Mouse (Mus musculus) embryonic facial prominence, embryonic 15.5 days (tissue): ENCODE measurements around the gene Traf2. TPM values are rescaled to one million over a fixed set of nuclear protein-coding genes. Genes with fewer than 3 reads are reported as not detected.

ENCODE experiments used
- ATAC-seq: fragments of 200-750 bp; cut with Nextera tagmentation; 2 replicates; pipeline ENCODE4 v1.8.0; 2017; ENCODE audit warnings: low read depth, moderate TSS enrichment; ENCODE audit not compliant: insufficient number of reproducible peaks, low FRiP score, low TSS enrichment
- H3K27ac ChIP-seq: fragments of 300-500 bp; sonication (generic); replicated peaks from 2 replicates; pipeline ENCODE4 v1.5.1; 2015; ENCODE audit warnings: mild to moderate bottlenecking, inconsistent platforms
- H3K27me3 ChIP-seq: fragments of 300-500 bp; sonication (generic); 2 replicates; pipeline ENCODE4 v1.6.1; 2015; ENCODE audit warnings: inconsistent platforms
- H3K36me3 ChIP-seq: fragments of 300-500 bp; sonication (generic); 2 replicates; pipeline ENCODE4 v1.6.1; 2015; ENCODE audit warnings: mild to moderate bottlenecking, inconsistent platforms
- H3K4me1 ChIP-seq: fragments of 300-500 bp; sonication (generic); 2 replicates; pipeline ENCODE4 v1.6.1; 2015; ENCODE audit warnings: inconsistent platforms
- H3K4me2 ChIP-seq: fragments of 300-500 bp; sonication (generic); replicated peaks from 2 replicates; pipeline ENCODE4 v1.6.1; 2015; ENCODE audit warnings: mild to moderate bottlenecking, inconsistent platforms
- H3K4me3 ChIP-seq: fragments of 300-500 bp; sonication (generic); replicated peaks from 2 replicates; pipeline ENCODE4 v1.5.1; 2015; ENCODE audit warnings: mild to moderate bottlenecking, inconsistent platforms
- H3K9ac ChIP-seq: fragments of 300-500 bp; sonication (generic); 2 replicates; pipeline ENCODE4 v1.6.1; 2015; ENCODE audit warnings: inconsistent platforms
- H3K9me3 ChIP-seq: fragments of 300-500 bp; sonication (generic); replicated peaks from 2 replicates; pipeline ENCODE4 v1.6.1; 2016; ENCODE audit warnings: inconsistent platforms
- WGBS: fragments of 180-500 bp; shearing (Covaris S2); methylation state at CpG from one replicate; pipeline ENCODE4 v1.1.7; 2015; 5-methylcytosine and 5-hydroxymethylcytosine counted together
- polyA plus RNA-seq: library from polyadenylated mRNA; unstranded; fragments of >200 nt; fragmentation: Nextera tagmentation; extraction: Ambion mirVana; gene quantifications from 2 replicates; pipeline ENCODE4 v1.2.1, GENCODE M21; 2015

Traf2 gene
- polyA plus RNA-seq, 1 experiment from 2014 or later = 36.2 TPM

- ATAC-seq = no peak
- Histone ChIP-seq H3K4me1 (peaks cover 20% of the 10 kb centered on the region), H3K4me2 (peak within 1 kb of the TSS; percentile 92), H3K27me3 (no peaks in the 10 kb centered on the region), H3K9ac (peak within 1 kb of the TSS; percentile 99), H3K27ac (peak within 1 kb of the TSS; percentile 78), H3K9me3 (no peaks in the 10 kb centered on the region), H3K36me3 (peaks cover 29% of the 10 kb centered on the region), H3K4me3 (peak within 1 kb of the TSS; percentile 83)
- 76% methylated on average over 20 of the region's 20 CpGs for whole genome bisulfite sequencing
Measured at GRCm38 (mm10) chr2:25501593-25502486, 44.9 kb downstream of the Traf2 start, which contains the start of gene C8g. Gene C8g (minus strand): TSS chr2:25501719.

- H3K9me3 ChIP-seq = no peaks in the 10 kb centered on the region
- H3K27ac ChIP-seq = peak within 1 kb of the TSS; percentile 78
- H3K4me1 ChIP-seq = peaks cover 20% of the 10 kb centered on the region
- H3K27me3 ChIP-seq = no peaks in the 10 kb centered on the region
- peaks cover 29% of the 10 kb centered on the region for H3K36me3 ChIP-seq
- peak; percentile 89 for ATAC-seq
- under 1% methylated on average over 37 of the region's 44 CpGs for WGBS
- peak within 1 kb of the TSS; percentile 99 for H3K9ac ChIP-seq
- peak within 1 kb of the TSS; percentile 83 for H3K4me3 ChIP-seq
- peak within 1 kb of the TSS; percentile 92 for H3K4me2 ChIP-seq
Measured at GRCm38 (mm10) chr2:25500576-25501405, 45.9 kb downstream of the Traf2 start, which contains the start of gene Fbxw5. Gene Fbxw5 (plus strand): TSS chr2:25500750.

GRCm38 (mm10) chr2:25500071-25500575, 46.6 kb downstream of the Traf2 start:
- H3K9ac ChIP-seq = peak overlapping the region; percentile 48; the same call in 1 of the 2 replicates
- no peaks in the 10 kb centered on the region for H3K9me3 ChIP-seq
- peaks cover 20% of the 10 kb centered on the region for H3K4me1 ChIP-seq
- no peak overlapping the region; the same call in 1 of the 2 replicates for H3K27ac ChIP-seq
- H3K27me3 ChIP-seq = no peaks in the 10 kb centered on the region
- peak overlapping the region; percentile 83 for H3K4me3 ChIP-seq
- peak overlapping the region; percentile 64 for H3K4me2 ChIP-seq
- WGBS = 64% methylated on average over 6 of the region's 6 CpGs
- no peak for ATAC-seq
- peaks cover 24% of the 10 kb centered on the region for H3K36me3 ChIP-seq

DNA sequence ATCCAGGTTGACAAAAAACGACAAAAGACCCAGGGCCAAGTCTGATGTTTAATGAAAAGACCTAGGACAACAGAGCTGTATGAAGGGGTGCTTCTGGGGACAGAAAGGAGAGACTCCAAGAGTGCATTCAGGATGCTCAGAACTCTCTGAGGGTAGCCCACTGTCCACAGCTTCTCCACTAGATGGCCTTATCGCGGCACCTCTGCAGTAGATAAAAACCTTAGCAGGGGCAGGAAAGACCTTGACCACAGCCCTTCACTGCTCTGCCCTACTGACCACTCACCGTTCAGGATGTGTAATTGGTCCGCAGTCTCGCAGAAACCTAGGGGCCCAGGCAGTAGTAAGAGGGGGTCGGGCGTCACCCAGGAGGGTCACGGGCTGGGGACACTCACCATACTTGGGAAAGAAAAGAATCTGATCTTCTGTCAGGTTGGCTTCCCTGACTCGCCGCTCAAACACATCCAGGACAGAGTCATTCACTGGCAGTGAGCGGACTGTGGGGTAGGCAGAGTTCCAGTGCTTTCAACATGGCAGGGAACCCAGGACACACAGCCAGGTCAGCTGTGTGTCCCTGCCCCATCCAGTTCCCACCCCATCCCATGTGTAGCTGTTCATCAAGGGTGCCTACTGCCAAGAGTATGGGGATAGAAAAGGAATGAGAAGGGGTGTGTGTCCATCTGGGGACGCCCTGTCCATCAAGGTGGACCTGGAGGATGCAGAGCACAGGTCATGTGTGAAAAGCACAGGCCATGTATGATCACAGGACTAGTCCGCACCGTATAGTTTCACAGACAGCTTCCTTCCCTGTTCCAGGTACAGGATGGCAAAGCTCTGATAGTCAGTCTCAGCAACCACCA, 47.9 kb downstream of the Traf2 start:
- H3K27ac ChIP-seq = no peak overlapping the region
- WGBS = 70% methylated on average over 15 of the region's 15 CpGs
- H3K4me3 ChIP-seq = no peak overlapping the region
- H3K9me3 ChIP-seq = no peaks in the 10 kb centered on the region
- H3K27me3 ChIP-seq = no peaks in the 10 kb centered on the region
- peaks cover 20% of the 10 kb centered on the region for H3K4me1 ChIP-seq
- ATAC-seq = no peak
- no peak overlapping the region for H3K9ac ChIP-seq
- no peak overlapping the region for H3K4me2 ChIP-seq
- peaks cover 12% of the 10 kb centered on the region for H3K36me3 ChIP-seq

DNA sequence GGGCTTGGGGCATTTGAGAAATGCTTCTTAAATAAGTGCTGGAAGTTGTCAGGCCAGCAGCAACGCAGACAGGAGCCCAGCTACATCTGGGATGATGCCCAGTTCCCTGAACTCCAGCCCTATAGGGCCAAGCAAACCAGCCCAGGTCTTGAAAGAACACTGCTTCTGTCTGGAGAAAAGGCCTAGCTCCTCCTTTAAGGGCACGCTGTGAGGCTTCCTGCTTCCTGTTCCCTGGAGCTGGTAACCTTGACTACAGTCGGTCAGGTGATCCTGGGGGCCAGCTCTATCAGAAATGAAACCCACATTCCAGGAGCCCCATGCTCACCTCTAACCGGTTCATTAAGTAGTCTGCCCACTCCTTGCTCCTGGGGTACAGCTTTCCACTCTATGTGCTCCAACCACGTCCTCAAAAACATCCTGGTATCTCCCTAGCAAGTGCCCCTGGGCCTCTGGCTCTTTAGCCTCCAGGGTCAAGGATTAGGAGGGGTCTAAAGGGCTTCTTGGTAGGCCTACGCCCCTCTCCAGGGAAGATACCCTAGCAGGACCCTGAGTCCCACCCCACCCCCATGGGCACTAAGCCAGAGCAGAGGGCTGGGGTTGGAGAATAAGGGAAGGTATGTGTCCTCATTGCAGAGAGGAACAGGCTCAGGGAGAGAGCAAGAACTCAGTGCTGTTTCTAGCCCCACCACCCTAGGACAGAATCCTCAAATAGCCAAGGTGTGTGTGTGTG, 48.7 kb downstream of the Traf2 start:
- no peak for ATAC-seq
- Histone ChIP-seq H3K36me3 (peaks cover 3% of the 10 kb centered on the region; the same call in 1 of the 2 replicates), H3K4me2 (no peak overlapping the region), H3K27ac (0 out of 2 replicates have a peak overlapping the region, but pooled peaks have one; percentile 22), H3K9ac (no peak overlapping the region), H3K4me1 (peaks cover 20% of the 10 kb centered on the region), H3K27me3 (no peaks in the 10 kb centered on the region), H3K9me3 (no peaks in the 10 kb centered on the region), H3K4me3 (no peak overlapping the region)
- 42% methylated on average over 6 of the region's 6 CpGs for WGBS

DNA sequence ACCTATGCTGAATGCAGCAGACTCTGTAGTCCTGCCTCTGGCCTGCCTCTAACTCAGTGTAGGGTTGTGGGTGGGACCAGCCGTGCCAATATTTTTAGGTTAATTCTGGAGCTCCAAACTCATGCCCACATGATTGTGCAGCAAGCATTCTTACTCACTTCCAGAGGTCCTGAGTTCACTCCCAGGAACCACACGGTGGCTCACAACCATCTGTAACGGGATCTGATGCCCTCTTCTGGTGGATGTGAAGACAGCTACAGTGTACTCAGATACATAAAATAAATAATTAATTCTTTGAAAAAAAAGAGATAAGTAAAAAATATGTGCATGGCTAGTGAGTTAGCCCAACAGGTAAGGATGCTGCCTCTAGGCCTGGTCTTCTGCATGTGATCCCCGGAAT, 50.3 kb downstream of the Traf2 start:
- H3K27ac ChIP-seq = no peak overlapping the region
- 40% methylated on average over 4 of the region's 4 CpGs for WGBS
- H3K9ac ChIP-seq = no peak overlapping the region
- H3K36me3 ChIP-seq = no peaks in the 10 kb centered on the region
- ATAC-seq = no peak
- no peak overlapping the region for H3K4me2 ChIP-seq
- H3K27me3 ChIP-seq = no peaks in the 10 kb centered on the region
- no peak overlapping the region for H3K4me3 ChIP-seq
- H3K4me1 ChIP-seq = peaks cover 10% of the 10 kb centered on the region
- H3K9me3 ChIP-seq = no peaks in the 10 kb centered on the region

GRCm38 (mm10) chr2:25493476-25493961, 53.2 kb downstream of the Traf2 start, which contains the start of gene Lcn12:
Gene Lcn12 (minus strand): TSS chr2:25493911.
- no peak for ATAC-seq
- H3K4me2 ChIP-seq = no peak within 1 kb of the TSS
- WGBS = 84% methylated on average over 5 of the region's 5 CpGs

GRCm38 (mm10) chr2:25492988-25493387, 53.8 kb downstream of the Traf2 start:
- H3K27ac ChIP-seq = no peak overlapping the region
- no peaks in the 10 kb centered on the region for H3K4me1 ChIP-seq
- H3K9ac ChIP-seq = no peak overlapping the region
- H3K4me2 ChIP-seq = no peak overlapping the region
- H3K27me3 ChIP-seq = no peaks in the 10 kb centered on the region
- H3K9me3 ChIP-seq = no peaks in the 10 kb centered on the region
- no peak for ATAC-seq
- no peak overlapping the region for H3K4me3 ChIP-seq
- WGBS = 79% methylated on average over 5 of the region's 5 CpGs
- H3K36me3 ChIP-seq = no peaks in the 10 kb centered on the region

More at GRCm38 (mm10) chr2:25493476-25493961, 53.2 kb downstream of the Traf2 start, which contains the start of gene Lcn12:
- no peak within 1 kb of the TSS for H3K9ac ChIP-seq
- H3K4me1 ChIP-seq = no peaks in the 10 kb centered on the region
- no peak within 1 kb of the TSS for H3K27ac ChIP-seq
- no peaks in the 10 kb centered on the region for H3K36me3 ChIP-seq
- no peaks in the 10 kb centered on the region for H3K27me3 ChIP-seq
- H3K9me3 ChIP-seq = no peaks in the 10 kb centered on the region
- H3K4me3 ChIP-seq = no peak within 1 kb of the TSS

- WGBS = 75% methylated on average over 7 of the region's 7 CpGs
- H3K4me2 ChIP-seq = no peak overlapping the region
- H3K9ac ChIP-seq = no peak overlapping the region
- H3K4me3 ChIP-seq = no peak overlapping the region
- H3K4me1 ChIP-seq = no peaks in the 10 kb centered on the region
- H3K27me3 ChIP-seq = no peaks in the 10 kb centered on the region
- ATAC-seq = no peak
- H3K27ac ChIP-seq = no peak overlapping the region
- no peaks in the 10 kb centered on the region for H3K36me3 ChIP-seq
- no peaks in the 10 kb centered on the region for H3K9me3 ChIP-seq
Measured at GRCm38 (mm10) chr2:25488671-25489068, 58.1 kb downstream of the Traf2 start.
